Mouse (Mus musculus) liver, adult 2 months (tissue): ENCODE measurements around the gene Trappc1. TPM values are rescaled to one million over a fixed set of nuclear protein-coding genes. Genes with fewer than 3 reads are reported as not detected.

ENCODE experiments used
- DNase-seq: peaks from one replicate; pipeline ENCODE4 v3.0.0-alpha.2; 2011; ENCODE audit warnings: low read depth, low spot score; ENCODE audit errors: extremely low read depth
- H3K27ac ChIP-seq: fragments of 200-500 bp; replicated peaks from 2 replicates; pipeline ENCODE4 v1.5.1; 2012; ENCODE audit warnings: low read depth, mild to moderate bottlenecking, control low read depth, inconsistent platforms, low read length; ENCODE audit not compliant: insufficient read depth
- H3K27me3 ChIP-seq: fragments of 200-500 bp; 2 replicates; pipeline ENCODE4 v1.6.1; 2012; ENCODE audit warnings: mild to moderate bottlenecking, moderate library complexity, low read length, inconsistent platforms; ENCODE audit not compliant: control insufficient read depth, insufficient read depth
- H3K36me3 ChIP-seq: fragments of 200-500 bp; 2 replicates; pipeline ENCODE4 v1.6.1; 2012; ENCODE audit warnings: low read length, inconsistent platforms; ENCODE audit not compliant: control insufficient read depth, insufficient read depth
- H3K4me1 ChIP-seq: fragments of 200-500 bp; 2 replicates; pipeline ENCODE4 v1.6.1; 2011; ENCODE audit warnings: low read length; ENCODE audit not compliant: control insufficient read depth, insufficient read depth
- H3K4me3 ChIP-seq: fragments of 200-500 bp; 2 replicates; pipeline ENCODE4 v1.5.1; 2011; ENCODE audit warnings: low read depth, mild to moderate bottlenecking, control low read depth, low read length, moderate library complexity; ENCODE audit not compliant: insufficient read depth
- H3K79me2 ChIP-seq: fragments of 200-500 bp; 2 replicates; pipeline ENCODE4 v1.6.1; 2012; ENCODE audit warnings: inconsistent platforms, mild to moderate bottlenecking, low read length, moderate library complexity; ENCODE audit not compliant: control insufficient read depth, insufficient read depth
- H3K9ac ChIP-seq: fragments of 200-500 bp; 2 replicates; pipeline ENCODE4 v1.6.1; 2012; ENCODE audit warnings: low read depth, mild to moderate bottlenecking, control low read depth, inconsistent platforms, low read length
- CTCF ChIP-seq: fragments of 200-500 bp; IDR thresholded peaks from 2 replicates; pipeline ENCODE4 v1.5.1; 2011; ENCODE audit warnings: low read depth, low read length, control low read depth
- POLR2A ChIP-seq: fragments of 200-500 bp; IDR thresholded peaks from 2 replicates; pipeline ENCODE4 v1.6.1; 2011; ENCODE audit warnings: low read length, control low read depth; ENCODE audit not compliant: insufficient read depth; ENCODE audit errors: extremely low read depth
- WGBS: fragments of 180-500 bp; shearing (Covaris S2); methylation state at CpG from one replicate; pipeline ENCODE4 v1.1.7; 2018; 5-methylcytosine and 5-hydroxymethylcytosine counted together
- polyA plus RNA-seq: library from polyadenylated mRNA; depleted of rRNA; stranded (reverse); fragments of >200 nt; gene quantifications from 2 replicates; pipeline ENCODE4 v1.2.3, GENCODE M21; 2012
- total RNA-seq: library from RNA; depleted of rRNA; stranded (reverse); fragments of >200 nt; gene quantifications from 2 replicates; pipeline ENCODE4 v1.2.3, GENCODE M21; 2014

Trappc1 gene
- total and polyA plus RNA-seq, 2 experiments = 35.1 to 37.5 TPM

GRCm38 (mm10) chr11:69325628-69326407 lies 2.0 kb downstream of the Trappc1 start, which contains the start of gene Kcnab3:
Gene Kcnab3 (plus strand): TSS chr11:69326258.
- no peaks in the 10 kb centered on the region; the same call in 1 of the 2 replicates for H3K79me2 ChIP-seq
- peak within 1 kb of the TSS; percentile 62 for H3K4me3 ChIP-seq
- H3K4me1 ChIP-seq = peaks cover 7% of the 10 kb centered on the region
- 10% methylated on average over 26 of the region's 26 CpGs for WGBS
- H3K9ac ChIP-seq = peak within 1 kb of the TSS; percentile 79
- no peaks in the 10 kb centered on the region for H3K27me3 ChIP-seq
- no peak within 1 kb of the TSS; the same call in 1 of the 2 replicates for H3K27ac ChIP-seq
- peak; percentile 85 for DNase-seq
- H3K36me3 ChIP-seq = no peaks in the 10 kb centered on the region
- no peak for TF ChIP-seq POLR2A
- TF ChIP-seq CTCF = no peak

DNA sequence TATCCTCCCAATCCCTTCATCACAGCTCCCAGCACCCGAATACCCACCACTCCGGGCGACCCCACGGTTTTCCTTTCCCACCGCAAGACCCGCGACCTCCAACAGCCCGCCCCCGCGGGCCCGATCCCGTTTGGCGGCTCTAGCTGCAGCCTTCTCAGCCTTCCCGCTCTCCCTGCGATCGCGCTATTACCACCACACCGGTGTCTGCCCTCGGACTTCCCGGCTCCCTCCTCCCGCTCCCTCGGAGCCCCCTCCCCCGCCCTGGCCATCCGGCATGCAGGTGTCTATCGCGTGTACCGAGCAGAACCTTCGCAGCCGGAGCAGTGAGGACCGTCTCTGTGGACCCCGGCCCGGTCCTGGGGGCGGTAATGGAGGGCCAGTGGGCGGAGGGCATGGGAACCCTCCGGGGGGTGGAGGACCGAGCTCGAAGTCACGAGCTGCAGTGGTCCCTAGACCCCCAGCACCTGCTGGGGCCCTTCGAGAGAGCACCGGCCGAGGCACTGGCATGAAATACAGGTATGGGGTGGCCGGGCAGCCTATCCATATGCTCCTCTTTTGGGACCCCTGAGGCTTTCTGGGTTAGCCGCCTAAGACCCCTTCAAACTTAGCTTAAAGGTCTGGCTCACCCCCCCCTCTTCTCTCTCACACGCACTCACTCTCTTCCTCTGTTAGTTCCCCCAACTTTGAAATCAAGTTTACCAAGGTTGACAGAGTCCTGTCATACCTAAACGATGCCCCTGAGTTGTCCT lies 2.8 kb downstream of the Trappc1 start:
- no peak for DNase-seq
- H3K4me3 ChIP-seq = peak overlapping the region; percentile 62
- H3K27me3 ChIP-seq = no peaks in the 10 kb centered on the region
- peaks cover 7% of the 10 kb centered on the region for H3K4me1 ChIP-seq
- H3K27ac ChIP-seq = no peak overlapping the region
- no peaks in the 10 kb centered on the region for H3K36me3 ChIP-seq
- H3K9ac ChIP-seq = peak overlapping the region; percentile 79
- WGBS = 3% methylated on average over 45 of the region's 45 CpGs
- no peaks in the 10 kb centered on the region; the same call in 1 of the 2 replicates for H3K79me2 ChIP-seq
- TF ChIP-seq POLR2A (no peak), CTCF (no peak)

DNA sequence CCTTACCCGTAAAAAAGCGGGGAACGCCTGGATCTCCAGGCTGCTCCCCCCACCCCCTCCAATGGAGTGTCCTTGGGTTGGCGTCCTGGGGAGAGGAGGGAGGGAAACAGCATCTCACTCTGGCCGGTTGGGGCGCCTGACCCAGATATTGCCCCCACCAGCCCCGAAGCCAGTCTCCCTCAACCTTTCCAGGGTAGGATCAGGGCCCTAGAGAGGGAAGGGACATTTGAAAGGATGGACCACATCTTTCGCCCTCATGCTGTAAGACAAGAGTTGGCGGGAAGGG lies 3.3 kb downstream of the Trappc1 start:
- Histone ChIP-seq H3K4me3 (no peak overlapping the region), H3K9ac (no peak overlapping the region), H3K4me1 (peaks cover 7% of the 10 kb centered on the region)

GRCm38 (mm10) chr11:69327648-69328047 lies 3.9 kb downstream of the Trappc1 start:
- Histone ChIP-seq H3K4me3 (no peak overlapping the region), H3K27ac (no peak overlapping the region), H3K27me3 (no peaks in the 10 kb centered on the region), H3K36me3 (no peaks in the 10 kb centered on the region), H3K4me1 (peaks cover 7% of the 10 kb centered on the region), H3K9ac (no peak overlapping the region), H3K79me2 (no peaks in the 10 kb centered on the region; the same call in 1 of the 2 replicates)
- 74% methylated on average over 6 of the region's 6 CpGs for WGBS
- no peak for TF ChIP-seq POLR2A
- TF ChIP-seq CTCF = no peak
- DNase-seq = no peak

More for the DNA sequence above, 3.3 kb downstream of the Trappc1 start:
- Histone ChIP-seq H3K27me3 (no peaks in the 10 kb centered on the region), H3K79me2 (no peaks in the 10 kb centered on the region; the same call in 1 of the 2 replicates), H3K27ac (no peak overlapping the region), H3K36me3 (no peaks in the 10 kb centered on the region)
- no peak for DNase-seq
- WGBS = 52% methylated on average over 9 of the region's 9 CpGs
- TF ChIP-seq CTCF (no peak), POLR2A (no peak)

DNA sequence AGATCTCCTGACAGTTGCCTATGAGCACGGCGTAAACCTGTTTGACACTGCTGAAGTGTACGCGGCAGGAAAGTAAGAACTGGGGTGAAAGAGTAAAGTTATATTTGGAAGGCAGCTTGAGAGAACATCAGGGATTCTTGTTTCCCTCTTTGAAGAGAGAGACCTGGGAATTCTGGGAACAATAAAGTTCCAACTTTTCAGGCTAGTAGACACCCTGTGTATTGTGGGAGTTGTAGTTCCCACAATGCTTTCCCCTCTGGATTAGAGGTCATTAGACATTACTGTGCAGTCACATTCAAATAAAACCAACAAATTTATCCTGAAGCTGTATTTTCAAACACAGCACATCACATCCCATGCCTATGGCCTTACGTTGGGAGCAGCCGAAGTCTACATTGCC lies 4.7 kb downstream of the Trappc1 start:
- DNase-seq = no peak
- H3K4me3 ChIP-seq = no peak overlapping the region
- H3K9ac ChIP-seq = no peak overlapping the region
- no peaks in the 10 kb centered on the region for H3K27me3 ChIP-seq
- H3K27ac ChIP-seq = no peak overlapping the region
- peaks cover 4% of the 10 kb centered on the region; the same call in 1 of the 2 replicates for H3K4me1 ChIP-seq
- WGBS = 94% methylated on average over 6 of the region's 6 CpGs
- H3K36me3 ChIP-seq = no peaks in the 10 kb centered on the region
- TF ChIP-seq POLR2A = no peak
- H3K79me2 ChIP-seq = no peaks in the 10 kb centered on the region; the same call in 1 of the 2 replicates

DNA sequence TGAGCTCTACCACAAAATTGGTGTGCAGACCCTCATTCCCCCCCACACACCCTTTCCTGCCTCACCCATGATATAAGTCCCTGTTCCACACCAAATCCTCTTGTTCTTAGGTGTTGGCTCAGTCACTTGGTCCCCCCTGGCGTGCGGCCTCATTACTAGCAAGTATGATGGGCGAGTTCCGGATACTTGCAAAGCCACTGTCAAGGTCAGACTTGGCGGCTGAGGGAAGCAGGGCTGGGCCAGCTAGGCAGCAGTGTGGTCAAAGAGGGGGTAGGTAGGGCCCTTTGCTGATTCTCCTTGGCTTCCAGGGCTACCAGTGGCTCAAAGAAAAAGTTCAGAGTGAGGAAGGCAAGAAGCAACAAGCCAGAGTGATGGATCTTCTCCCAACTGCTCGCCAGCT lies 7.4 kb downstream of the Trappc1 start:
- Histone ChIP-seq H3K9ac (no peak overlapping the region), H3K27ac (no peak overlapping the region), H3K36me3 (no peaks in the 10 kb centered on the region), H3K4me3 (no peak overlapping the region), H3K27me3 (no peaks in the 10 kb centered on the region), H3K79me2 (no peaks in the 10 kb centered on the region), H3K4me1 (peaks cover 2% of the 10 kb centered on the region; the same call in 1 of the 2 replicates)
- 98% methylated on average over 6 of the region's 6 CpGs for WGBS
- no peak for TF ChIP-seq CTCF
- no peak for TF ChIP-seq POLR2A
- no peak for DNase-seq
